ENCODE assay signal across 9 mouse cellular contexts in the genomic region with DNA sequence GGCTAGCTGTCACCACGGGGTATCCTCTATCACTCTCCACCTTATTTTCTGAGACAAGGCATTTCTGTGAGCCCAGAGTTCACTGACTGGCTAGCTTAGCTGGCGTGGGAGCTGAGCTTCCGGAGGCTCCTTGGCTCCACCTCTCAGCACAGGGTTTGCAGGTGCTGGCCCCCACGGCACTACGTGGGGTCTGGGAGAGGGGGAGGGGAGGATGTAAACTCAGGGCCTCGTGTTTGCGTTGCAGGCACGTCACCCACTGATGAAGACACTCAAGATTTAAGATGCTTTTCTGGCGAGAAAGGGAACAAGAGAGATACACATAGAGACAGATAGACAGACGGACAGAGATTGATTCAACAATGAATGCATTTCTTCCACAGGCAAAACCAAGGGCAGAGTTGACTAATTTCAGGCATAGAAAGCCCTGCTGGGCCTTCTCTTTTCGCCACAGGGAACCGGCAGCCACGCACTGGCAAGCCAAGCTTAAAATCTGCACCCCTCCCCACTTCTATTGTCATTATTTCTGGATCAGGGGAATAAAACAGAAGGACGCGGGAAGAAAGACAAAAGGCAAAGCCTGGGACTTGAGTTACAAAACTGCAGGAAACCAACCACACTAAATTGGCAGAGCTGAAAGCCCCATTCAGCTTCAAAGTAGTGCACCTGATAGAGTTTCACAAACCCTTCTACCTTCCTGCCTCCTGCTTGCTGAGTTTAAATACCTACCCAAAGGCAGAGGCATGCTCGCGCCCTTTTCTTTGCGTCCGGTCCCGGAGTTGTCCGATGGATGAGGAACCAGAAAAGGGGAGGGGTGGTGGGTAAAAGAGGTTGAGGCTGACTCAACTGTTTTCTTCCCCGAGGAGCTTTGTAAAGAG. TPM values are rescaled to one million over a fixed set of nuclear protein-coding genes. Genes with fewer than 3 reads are reported as not detected.
A peak's percentile ranks its signal among the peaks of the same experiment; 100 is the strongest.
DNase-seq lines count a peak whose midpoint lies in the region; ATAC-seq and TF ChIP-seq lines count a peak whose summit lies in the region.
"Had no signal": no experiment of that assay in that cellular context is flagged by ENCODE, and none has a peak within 500 bp of the region (broad histone marks: within the 10 kb centered on the region; RNA-seq: fewer than 3 reads in every experiment).

No protein-coding gene starts in this region.

- no peaks in the 10 kb centered on the region for H3K4me1 ChIP-seq in lung, embryonic 15.5 days
- no peaks in the 10 kb centered on the region for H3K4me1 ChIP-seq in lung, adult 2 months (ENCODE audit: control insufficient read depth, insufficient read depth, low read length)
- H3K4me1 ChIP-seq in embryonic facial prominence, embryonic 13.5 days, result peaks cover 14% of the 10 kb centered on the region
- H3K4me1 ChIP-seq in liver, embryonic 12.5 days, result no peaks in the 10 kb centered on the region
- H3K4me1 ChIP-seq: megakaryocyte, embryonic 14.5 days had no signal

- no peaks in the 10 kb centered on the region for H3K9me3 ChIP-seq in lung, embryonic 15.5 days
- no peaks in the 10 kb centered on the region for H3K9me3 ChIP-seq in embryonic facial prominence, embryonic 13.5 days
- H3K9me3 ChIP-seq in liver, embryonic 12.5 days (replicated peaks), result no peaks in the 10 kb centered on the region

- no peak for ATAC-seq in lung, embryonic 15.5 days (ENCODE audit: borderline replicate concordance, extremely low read depth, low FRiP score, low TSS enrichment)
- no peak for ATAC-seq in embryonic facial prominence, embryonic 13.5 days (ENCODE audit: insufficient number of reproducible peaks, insufficient read depth, low FRiP score, low TSS enrichment, low read depth)
- ATAC-seq in liver, embryonic 12.5 days, result no peak

- DNase-seq in lung, adult 2 months, result no peak
- DNase-seq in thymus, postnatal 14 days, result peak; percentile 89
- DNase-seq in MN1 (ENCODE audit: low spot score), result no peak
- no peak for DNase-seq in spleen, postnatal 10 days (ENCODE audit: low spot score in 2 of 2)
- DNase-seq in frontal cortex, postnatal 14 days (ENCODE audit: low spot score in 2 of 2), result no peak

- WGBS in lung, embryonic 15.5 days, result 6% methylated on average over 22 of the region's 22 CpGs
- WGBS in lung, adult 2 months, result 12% methylated on average over 22 of the region's 22 CpGs
- WGBS in embryonic facial prominence, embryonic 13.5 days, result 4% methylated on average over 22 of the region's 22 CpGs
- 9% methylated on average over 22 of the region's 22 CpGs for WGBS in liver, embryonic 12.5 days (ENCODE audit: insufficient replicate concordance)

- no peak overlapping the region for H3K27ac ChIP-seq in lung, embryonic 15.5 days
- H3K27ac ChIP-seq in embryonic facial prominence, embryonic 13.5 days, result no peak overlapping the region
- H3K27ac ChIP-seq in liver, embryonic 12.5 days, result no peak overlapping the region

- no peaks in the 10 kb centered on the region for H3K36me3 ChIP-seq in lung, embryonic 15.5 days
- no peaks in the 10 kb centered on the region for H3K36me3 ChIP-seq in embryonic facial prominence, embryonic 13.5 days
- H3K36me3 ChIP-seq in liver, embryonic 12.5 days, result no peaks in the 10 kb centered on the region

- no peak overlapping the region for H3K9ac ChIP-seq in lung, embryonic 15.5 days
- peak overlapping the region; percentile 46; the same call in 1 of the 2 replicates for H3K9ac ChIP-seq in embryonic facial prominence, embryonic 13.5 days
- no peak overlapping the region for H3K9ac ChIP-seq in liver, embryonic 12.5 days

- no peak for TF ChIP-seq POLR2A in lung, adult 2 months (IDR thresholded peaks at IDR 0.05; ENCODE audit: borderline replicate concordance, extremely low read depth, low read depth, low read length)

- H3K4me2 ChIP-seq in lung, embryonic 15.5 days, result peak overlapping the region; percentile 23; the same call in 1 of the 2 replicates
- H3K4me2 ChIP-seq in embryonic facial prominence, embryonic 13.5 days, result peak overlapping the region; percentile 46
- H3K4me2 ChIP-seq in liver, embryonic 12.5 days, result peak overlapping the region; percentile 23; the same call in 1 of the 2 replicates

- H3K27me3 ChIP-seq in lung, embryonic 15.5 days, result peaks cover 14% of the 10 kb centered on the region; the same call in 1 of the 2 replicates
- H3K27me3 ChIP-seq in embryonic facial prominence, embryonic 13.5 days, result peaks cover 28% of the 10 kb centered on the region
- peaks cover 47% of the 10 kb centered on the region for H3K27me3 ChIP-seq in liver, embryonic 12.5 days (replicated peaks)

- H3K4me3 ChIP-seq in lung, embryonic 15.5 days, result no peak overlapping the region
- H3K4me3 ChIP-seq in lung, adult 2 months (replicated peaks; ENCODE audit: extremely low read depth, low read depth, low read length), result no peak overlapping the region
- peak overlapping the region; percentile 1; the same call in 1 of the 2 replicates for H3K4me3 ChIP-seq in embryonic facial prominence, embryonic 13.5 days
- H3K4me3 ChIP-seq in liver, embryonic 12.5 days, result no peak overlapping the region
- H3K4me3 ChIP-seq: megakaryocyte, embryonic 14.5 days had no signal

- no peak for TF ChIP-seq CTCF in lung, adult 2 months (IDR thresholded peaks at IDR 0.05; ENCODE audit: insufficient read depth, low read length)

RNA-seq across cellular contexts. Expression of gene Atad1, which starts 12.9 kb away (rescaled TPM):
- 65.6 and 66.1 TPM in 2 replicates for polyA plus RNA-seq in lung, embryonic 15.5 days (2015; fragmentation: Nextera tagmentation; extraction: Ambion mirVana)
- 8.9 and 14.0 TPM in 2 replicates for polyA plus RNA-seq in lung, adult 2 months (2012; rRNA removed)
- polyA plus RNA-seq in embryonic facial prominence, embryonic 13.5 days (2015; fragmentation: Nextera tagmentation; extraction: Ambion mirVana), result 67.0 and 68.3 TPM in 2 replicates
- 32.2 and 32.3 TPM in 2 replicates for polyA plus RNA-seq in liver, embryonic 12.5 days (2016; fragmentation: Nextera tagmentation; extraction: Ambion mirVana)

RNA-seq across cellular contexts. Expression of gene Pten, which starts 30.6 kb away (rescaled TPM):
- 8.3 and 10.2 TPM in 2 replicates for polyA plus RNA-seq in lung, embryonic 15.5 days (2015; fragmentation: Nextera tagmentation; extraction: Ambion mirVana)
- 16.8 and 20.2 TPM in 2 replicates for polyA plus RNA-seq in lung, adult 2 months (2012; rRNA removed)
- 12.9 and 14.7 TPM in 2 replicates for polyA plus RNA-seq in embryonic facial prominence, embryonic 13.5 days (2015; fragmentation: Nextera tagmentation; extraction: Ambion mirVana)
- polyA plus RNA-seq in liver, embryonic 12.5 days (2016; fragmentation: Nextera tagmentation; extraction: Ambion mirVana), result 5.4 and 5.9 TPM in 2 replicates
